Mouse (Mus musculus) hindbrain, embryonic 13.5 days (tissue): ENCODE results near the gene Unc5c. TPM values are rescaled to one million over a fixed set of nuclear protein-coding genes. Genes with fewer than 3 reads are reported as not detected.

Experiments
- ATAC-seq: fragments of 200-750 bp; cut with Nextera tagmentation; 2 replicates; pipeline ENCODE4 v1.8.0; 2017; ENCODE audit warnings: moderate TSS enrichment; ENCODE audit not compliant: low FRiP score
- H3K27ac ChIP-seq: fragments of 300-500 bp; sonication (generic); 2 replicates; pipeline ENCODE4 v1.5.1; 2015; ENCODE audit warnings: inconsistent platforms, mild to moderate bottlenecking, moderate library complexity
- H3K27me3 ChIP-seq: fragments of 300-500 bp; sonication (generic); 2 replicates; pipeline ENCODE4 v1.6.1; 2015; ENCODE audit warnings: mild to moderate bottlenecking, inconsistent platforms
- H3K36me3 ChIP-seq: fragments of 300-500 bp; sonication (generic); 2 replicates; pipeline ENCODE4 v1.6.1; 2015; ENCODE audit warnings: mild to moderate bottlenecking, inconsistent platforms
- H3K4me1 ChIP-seq: fragments of 300-500 bp; sonication (generic); replicated peaks from 2 replicates; pipeline ENCODE4 v1.6.1; 2015; ENCODE audit warnings: inconsistent platforms
- H3K4me2 ChIP-seq: fragments of 300-500 bp; sonication (generic); 2 replicates; pipeline ENCODE4 v1.6.1; 2015; ENCODE audit warnings: inconsistent platforms, mild to moderate bottlenecking, moderate library complexity
- H3K4me3 ChIP-seq: fragments of 300-500 bp; sonication (generic); 2 replicates; pipeline ENCODE4 v1.5.1; 2015; ENCODE audit warnings: mild to moderate bottlenecking, inconsistent platforms
- H3K9ac ChIP-seq: fragments of 300-500 bp; sonication (generic); 2 replicates; pipeline ENCODE4 v1.6.1; 2015; ENCODE audit warnings: mild to moderate bottlenecking, inconsistent platforms
- H3K9me3 ChIP-seq: fragments of 300-500 bp; sonication (generic); 2 replicates; pipeline ENCODE4 v1.6.1; 2016; ENCODE audit warnings: inconsistent platforms
- WGBS: fragments of 180-500 bp; shearing (Covaris S2); methylation state at CpG from one replicate; pipeline ENCODE4 v1.1.7; 2015; 5-methylcytosine and 5-hydroxymethylcytosine counted together
- polyA plus RNA-seq: library from polyadenylated mRNA; unstranded; fragments of >200 nt; fragmentation: Nextera tagmentation; extraction: Ambion mirVana; gene quantifications from 2 replicates; pipeline ENCODE4 v1.2.1, GENCODE M21; 2015

Gene Unc5c
- polyA plus RNA-seq, 1 experiment from 2014 or later = 26.3 TPM

GRCm38 (mm10) chr3:141857123-141857522 lies 392.1 kb downstream of the Unc5c start:
- no peaks in the 10 kb centered on the region for H3K36me3 ChIP-seq
- 90% methylated on average over 8 of the region's 8 CpGs for WGBS
- no peak overlapping the region for H3K27ac ChIP-seq
- H3K4me2 ChIP-seq = no peak overlapping the region
- H3K4me1 ChIP-seq = no peaks in the 10 kb centered on the region
- H3K27me3 ChIP-seq = no peaks in the 10 kb centered on the region
- H3K9ac ChIP-seq = no peak overlapping the region
- no peak overlapping the region for H3K4me3 ChIP-seq
- no peak for ATAC-seq
- no peaks in the 10 kb centered on the region for H3K9me3 ChIP-seq

GRCm38 (mm10) chr3:141862816-141863461 lies 397.9 kb downstream of the Unc5c start:
- ATAC-seq = peak; percentile 83
- no peaks in the 10 kb centered on the region for H3K4me1 ChIP-seq
- no peaks in the 10 kb centered on the region for H3K9me3 ChIP-seq
- H3K9ac ChIP-seq = no peak overlapping the region
- H3K36me3 ChIP-seq = no peaks in the 10 kb centered on the region
- no peak overlapping the region for H3K4me3 ChIP-seq
- H3K27me3 ChIP-seq = no peaks in the 10 kb centered on the region
- no peak overlapping the region for H3K27ac ChIP-seq
- peak overlapping the region; percentile 34 for H3K4me2 ChIP-seq
- WGBS = 26% methylated on average over 13 of the region's 13 CpGs

GRCm38 (mm10) chr3:141871805-141872204 lies 406.8 kb downstream of the Unc5c start:
- no peak overlapping the region for H3K9ac ChIP-seq
- no peak overlapping the region for H3K4me2 ChIP-seq
- no peaks in the 10 kb centered on the region for H3K9me3 ChIP-seq
- H3K4me1 ChIP-seq = peaks cover 6% of the 10 kb centered on the region; the same call in 1 of the 2 replicates
- ATAC-seq = no peak
- no peak overlapping the region for H3K4me3 ChIP-seq
- H3K27me3 ChIP-seq = no peaks in the 10 kb centered on the region
- H3K36me3 ChIP-seq = no peaks in the 10 kb centered on the region
- H3K27ac ChIP-seq = no peak overlapping the region
- WGBS = 70% methylated on average over 3 of the region's 3 CpGs

GRCm38 (mm10) chr3:141872337-141873042 lies 407.5 kb downstream of the Unc5c start:
- WGBS = 42% methylated on average over 10 of the region's 10 CpGs
- Histone ChIP-seq H3K27me3 (no peaks in the 10 kb centered on the region), H3K9me3 (no peaks in the 10 kb centered on the region), H3K36me3 (no peaks in the 10 kb centered on the region), H3K4me1 (peaks cover 6% of the 10 kb centered on the region; the same call in 1 of the 2 replicates), H3K9ac (no peak overlapping the region), H3K27ac (no peak overlapping the region), H3K4me2 (no peak overlapping the region), H3K4me3 (no peak overlapping the region)
- no peak for ATAC-seq

GRCm38 (mm10) chr3:141882496-141882895 lies 417.5 kb downstream of the Unc5c start:
- H3K9me3 ChIP-seq = no peaks in the 10 kb centered on the region
- no peaks in the 10 kb centered on the region for H3K36me3 ChIP-seq
- H3K4me1 ChIP-seq = no peaks in the 10 kb centered on the region
- no peak for ATAC-seq
- no peaks in the 10 kb centered on the region for H3K27me3 ChIP-seq
- no peak overlapping the region for H3K9ac ChIP-seq
- WGBS = 80% methylated on average over 2 of the region's 2 CpGs
- no peak overlapping the region for H3K27ac ChIP-seq
- H3K4me3 ChIP-seq = no peak overlapping the region
- no peak overlapping the region for H3K4me2 ChIP-seq

- no peaks in the 10 kb centered on the region for H3K9me3 ChIP-seq
- ATAC-seq = no peak
- 98% methylated on average over 5 of the region's 5 CpGs for WGBS
Measured at GRCm38 (mm10) chr3:141884190-141884589, 419.2 kb downstream of the Unc5c start.

More at GRCm38 (mm10) chr3:141884190-141884589, 419.2 kb downstream of the Unc5c start:
- H3K9ac ChIP-seq = no peak overlapping the region
- H3K36me3 ChIP-seq = no peaks in the 10 kb centered on the region
- H3K4me1 ChIP-seq = 0 out of 2 replicates have a peak, but pooled peaks cover 4% of the 10 kb centered on the region
- H3K27ac ChIP-seq = no peak overlapping the region
- H3K27me3 ChIP-seq = no peaks in the 10 kb centered on the region
- no peak overlapping the region for H3K4me2 ChIP-seq
- H3K4me3 ChIP-seq = no peak overlapping the region
